Mouse (Mus musculus) thymus, postnatal 10 days (tissue): ENCODE data around the gene Socs3.

Experiments
- DNase-seq, 2 experiments: peaks; one replicate each; pipeline ENCODE4 v3.0.0; 2021; ENCODE audit warnings: low spot score in 2 of 2

The Socs3 gene

DNA sequence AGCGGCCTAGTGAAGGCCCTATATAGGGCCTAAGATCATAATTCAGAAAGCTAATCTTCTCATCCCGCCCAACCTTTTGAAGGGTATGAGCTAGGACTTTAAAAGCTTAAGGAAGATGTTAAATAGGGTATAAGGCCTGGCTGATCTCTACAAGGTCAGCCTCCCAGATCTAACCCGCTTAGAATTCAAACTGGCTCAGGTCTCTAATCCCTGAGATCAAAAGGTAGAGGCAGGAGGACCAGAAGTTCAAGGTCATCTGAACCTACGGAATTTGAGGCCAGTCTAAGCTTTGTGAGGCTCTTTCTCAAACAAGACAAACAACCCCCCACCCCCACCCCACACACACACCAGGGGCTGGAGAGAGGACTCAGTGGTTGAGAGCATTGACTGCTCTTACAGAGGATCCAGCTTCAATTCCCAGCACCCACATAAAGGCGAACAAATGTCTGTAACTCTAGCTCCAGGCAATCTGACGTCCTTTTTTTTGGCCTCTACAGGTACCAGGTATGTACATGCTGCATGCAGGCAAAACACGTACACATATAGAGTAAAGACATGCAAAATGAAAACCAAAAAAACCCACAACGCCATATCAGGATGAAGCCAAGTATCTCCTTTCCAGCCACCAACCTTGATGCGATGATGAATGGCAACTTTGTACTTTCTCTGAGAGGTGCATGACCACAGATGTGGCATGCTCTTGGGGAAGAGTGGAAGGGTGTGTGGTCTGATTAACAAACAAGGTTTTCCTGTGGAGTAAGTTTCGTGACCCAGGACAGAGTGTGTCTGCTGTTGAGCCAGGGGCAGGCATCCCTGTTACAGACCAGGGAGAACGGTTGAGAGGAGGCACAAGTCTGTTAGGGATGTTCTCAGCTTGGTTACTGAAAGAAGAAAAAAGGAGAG lies 3.1 kb upstream of the Socs3 start:
- DNase-seq, result no peak

DNA sequence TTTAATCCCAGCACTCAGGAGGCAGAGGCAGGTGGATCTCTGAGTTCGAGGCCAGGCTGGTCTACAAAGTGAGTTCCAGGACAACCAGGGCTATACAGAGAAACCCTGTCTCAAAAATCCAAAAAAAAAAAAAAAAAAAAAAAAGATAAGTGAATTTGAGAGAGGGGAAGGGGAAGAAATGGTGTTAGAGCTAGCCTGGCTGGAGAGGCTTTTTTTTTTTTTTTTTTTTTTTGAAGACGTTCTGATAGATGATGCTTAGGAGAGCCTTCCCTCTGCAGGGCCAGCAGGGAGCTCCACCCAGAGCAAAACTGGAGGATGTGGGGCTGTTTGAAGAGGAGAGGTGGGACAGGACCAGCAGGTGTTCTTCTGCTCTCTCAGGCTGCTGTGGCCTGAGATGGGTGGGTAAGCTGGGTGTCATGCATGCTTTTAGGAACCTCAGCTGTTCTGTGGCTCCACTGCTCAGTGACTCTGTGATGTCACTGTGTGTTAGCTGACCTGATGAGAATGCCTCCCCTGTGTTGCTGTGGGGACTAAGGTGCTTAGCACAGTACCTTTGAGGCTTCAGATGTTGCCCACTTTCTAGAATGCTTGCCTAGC lies 1.9 kb upstream of the Socs3 start:
- DNase-seq, result peak; percentile 46 to 60

DNA sequence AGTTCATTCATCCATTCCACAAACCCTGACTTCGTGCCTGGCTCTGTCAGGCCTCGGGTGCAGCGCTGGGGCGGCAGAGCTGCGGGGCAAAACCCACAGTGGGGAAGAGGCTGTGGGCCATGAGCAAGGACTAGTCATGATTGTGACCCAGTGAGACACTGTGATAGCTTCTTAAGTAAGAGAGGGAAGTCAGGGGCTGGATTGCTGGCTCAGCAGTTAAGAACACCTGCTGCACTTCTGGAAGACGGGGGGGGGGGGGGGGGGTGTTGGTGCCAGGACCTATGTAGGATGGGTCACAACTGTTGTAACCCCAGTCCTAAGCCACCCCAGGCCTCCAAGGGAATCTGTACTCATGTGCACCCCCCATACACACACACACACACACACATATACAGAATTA lies 1.3 kb upstream of the Socs3 start:
- no peak for DNase-seq

DNA sequence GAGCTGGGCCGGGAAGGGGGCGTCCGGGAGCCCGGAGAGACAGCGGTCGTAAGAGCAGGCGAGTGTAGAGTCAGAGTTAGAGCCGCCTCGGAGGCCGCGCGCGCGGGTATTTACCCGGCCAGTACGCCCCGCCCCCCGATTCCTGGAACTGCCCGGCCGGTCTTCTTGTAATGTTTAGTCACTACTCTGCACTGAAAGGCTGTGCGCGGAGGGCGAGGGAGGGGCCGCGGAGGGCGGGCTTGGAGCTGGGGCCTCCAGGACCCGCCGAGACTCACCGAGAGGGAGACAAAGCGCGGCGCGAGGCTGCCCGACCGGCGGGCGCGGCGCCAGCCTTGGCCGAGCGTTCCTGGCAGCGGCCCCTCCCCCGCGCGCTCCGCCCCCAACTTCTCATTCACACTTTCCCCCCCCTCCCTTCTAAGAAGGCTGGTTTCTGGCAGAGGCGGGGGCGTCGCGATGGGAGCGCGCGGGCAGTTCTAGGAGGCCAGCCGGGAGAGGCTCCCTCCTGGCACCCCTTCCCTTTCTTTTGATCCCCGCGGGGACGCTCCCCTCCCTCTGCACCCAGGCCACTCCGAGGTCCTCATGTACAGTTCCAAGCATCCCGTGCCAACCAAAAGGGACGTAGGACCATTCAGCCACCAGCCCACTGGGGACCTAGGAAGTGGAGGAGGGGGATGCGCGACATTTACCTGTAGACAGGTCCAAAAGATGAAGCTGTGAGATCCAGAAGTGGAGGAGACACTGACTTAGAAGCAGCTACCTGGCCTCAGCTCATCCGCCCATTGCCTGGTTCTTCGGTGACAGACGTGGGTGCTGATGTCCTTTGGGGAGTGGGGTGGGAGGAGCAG lies 525 bp downstream of the Socs3 start:
- DNase-seq, result peak; percentile 72 to 76

DNA sequence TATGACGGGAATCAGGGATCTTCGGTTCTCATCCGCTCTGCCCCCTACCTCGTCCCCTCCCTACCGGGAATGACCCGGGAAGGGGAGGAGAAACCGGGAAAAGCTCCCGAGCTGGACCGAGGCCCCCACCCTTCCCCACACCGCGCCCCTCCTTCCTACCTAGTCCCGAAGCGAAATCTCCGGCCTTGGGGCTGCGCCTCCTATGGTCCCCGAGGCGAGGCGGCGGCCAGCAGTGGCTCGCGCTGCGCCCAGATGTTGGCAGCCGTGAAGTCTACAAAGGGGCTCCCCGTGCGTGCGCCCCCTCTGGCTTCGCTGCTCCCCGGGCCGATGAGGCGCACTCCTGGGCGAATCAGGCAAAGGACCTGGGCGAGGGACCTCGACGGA lies 1.1 kb downstream of the Socs3 start:
- peak; percentile 63 to 76 for DNase-seq

DNA sequence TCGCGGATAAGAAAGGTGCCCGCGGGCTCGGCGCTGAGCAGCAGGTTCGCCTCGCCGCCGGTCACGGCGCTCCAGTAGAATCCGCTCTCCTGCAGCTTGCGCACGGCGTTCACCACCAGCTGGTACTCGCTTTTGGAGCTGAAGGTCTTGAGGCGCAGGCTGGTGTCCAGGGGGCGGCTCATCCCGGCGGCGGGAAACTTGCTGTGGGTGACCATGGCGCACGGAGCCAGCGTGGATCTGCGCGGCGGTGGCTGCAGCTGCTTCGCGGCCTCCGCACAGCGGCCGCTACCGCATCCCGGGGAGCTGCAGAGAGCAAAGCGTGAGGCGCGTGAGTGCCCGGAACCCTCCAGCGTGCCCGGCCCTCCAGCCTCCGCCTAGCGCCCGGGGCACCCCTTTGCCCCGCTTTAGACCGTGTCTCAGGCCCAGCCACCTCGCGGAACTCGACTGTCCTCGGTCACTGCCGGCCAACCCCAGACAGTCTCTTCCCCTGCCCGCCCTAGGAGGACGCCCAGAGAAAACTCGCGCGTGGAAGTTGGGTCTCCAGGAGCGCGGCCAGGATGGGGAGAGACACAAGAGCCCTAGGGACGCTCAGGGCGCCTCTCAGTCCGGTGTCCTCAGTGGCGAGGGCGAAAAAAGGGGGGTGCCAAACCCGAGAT lies 1.7 kb downstream of the Socs3 start:
- DNase-seq, result no peak

DNA sequence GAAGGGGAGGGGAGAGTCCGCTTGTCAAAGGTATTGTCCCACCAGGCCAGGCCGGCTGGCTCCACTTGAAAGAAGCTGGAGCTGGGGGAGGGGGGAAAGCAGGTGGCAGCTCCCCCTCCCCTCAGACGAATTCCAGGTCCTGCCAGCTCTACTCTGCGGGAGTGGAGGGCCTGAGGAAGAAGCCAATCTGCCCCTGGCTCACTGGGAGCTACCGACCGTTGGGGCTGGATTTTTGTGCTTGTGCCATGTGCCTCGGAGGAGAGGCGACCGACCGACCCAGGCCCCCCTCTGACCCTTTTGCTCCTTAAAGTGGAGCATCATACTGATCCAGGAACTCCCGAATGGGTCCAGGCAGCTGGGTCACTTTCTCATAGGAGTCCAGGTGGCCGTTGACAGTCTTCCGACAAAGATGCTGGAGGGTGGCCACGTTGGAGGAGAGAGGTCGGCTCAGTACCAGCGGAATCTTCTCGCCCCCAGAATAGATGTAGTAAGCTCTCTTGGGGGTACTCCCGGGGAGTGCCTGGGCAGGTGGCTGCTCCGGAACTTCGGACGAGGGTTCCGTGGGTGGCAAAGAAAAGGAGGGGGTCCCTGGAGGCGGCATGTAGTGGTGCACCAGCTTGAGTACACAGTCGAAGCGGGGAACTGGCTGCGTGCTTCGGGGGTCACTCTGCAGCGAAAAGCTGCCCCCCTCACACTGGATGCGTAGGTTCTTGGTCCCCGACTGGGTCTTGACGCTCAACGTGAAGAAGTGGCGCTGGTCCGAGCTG lies 2.4 kb downstream of the Socs3 start:
- DNase-seq, result no peak

DNA sequence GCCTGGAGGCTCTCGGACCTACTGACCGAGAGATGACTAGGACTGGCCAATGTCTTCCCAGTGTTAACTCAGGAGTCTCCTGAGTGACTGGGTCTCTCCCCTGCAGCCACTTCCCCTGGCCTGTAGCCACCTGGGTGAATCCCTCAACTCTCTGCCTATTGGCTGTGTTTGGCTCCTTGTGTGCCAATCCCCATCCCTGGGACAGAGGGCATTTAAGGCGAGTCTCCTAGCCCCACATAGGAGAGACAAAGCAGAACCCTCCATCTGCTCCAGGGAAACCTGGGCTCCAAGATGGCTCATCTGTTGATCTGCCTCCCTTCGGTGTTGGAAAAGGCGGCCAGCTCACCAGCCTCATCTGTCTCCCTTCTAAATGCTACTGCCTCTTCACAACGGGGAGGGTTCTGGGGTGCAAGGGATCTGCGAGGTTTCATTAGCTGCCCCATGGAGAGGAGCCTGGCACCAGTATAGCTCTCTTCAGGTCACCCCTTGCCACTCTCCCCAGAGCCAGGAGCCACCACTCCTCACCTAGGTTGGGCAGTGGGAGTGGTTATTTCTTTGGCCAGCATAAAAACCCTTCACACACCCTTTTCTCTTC lies 3.2 kb downstream of the Socs3 start:
- no peak for DNase-seq

DNA sequence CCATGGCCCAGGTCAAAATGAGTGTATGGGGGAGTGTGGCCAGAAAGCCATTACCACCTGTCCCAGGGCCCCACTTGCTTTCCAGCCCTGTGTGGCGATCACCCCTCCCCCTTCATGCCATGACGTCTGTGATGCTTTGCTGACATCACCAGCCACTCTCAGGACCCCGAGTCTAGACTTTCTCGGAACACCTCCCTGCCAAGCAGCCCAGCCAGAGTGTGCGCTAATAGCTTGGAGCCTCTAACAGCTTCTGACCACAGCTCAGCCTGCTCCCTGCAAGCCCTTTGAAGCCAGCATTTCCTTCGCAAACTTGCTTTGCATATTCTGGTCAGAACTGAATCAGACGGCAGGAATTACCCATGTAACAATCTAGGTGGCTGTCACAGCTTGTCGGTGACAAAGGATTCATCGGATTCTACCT lies 4.3 kb downstream of the Socs3 start:
- no peak for DNase-seq

DNA sequence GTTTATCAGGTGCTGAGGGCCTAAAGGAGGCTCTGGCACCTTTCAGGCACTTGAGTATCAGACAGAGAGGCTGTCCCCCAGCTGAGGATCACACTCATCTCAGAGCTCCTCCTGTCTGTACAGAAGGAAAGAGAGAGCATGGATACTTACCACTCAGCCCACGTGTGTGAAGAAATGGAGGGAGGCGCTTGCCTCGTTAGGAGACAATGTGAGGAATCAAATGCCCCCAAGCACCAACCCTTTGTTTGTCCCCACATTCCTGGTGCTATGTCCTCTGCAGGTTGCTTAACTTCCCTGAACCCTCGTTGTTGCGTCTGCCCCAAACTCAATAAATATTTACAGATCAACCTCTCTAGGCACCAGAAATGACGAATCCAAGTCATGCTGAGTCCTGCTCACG lies 4.8 kb downstream of the Socs3 start:
- no peak for DNase-seq

DNA sequence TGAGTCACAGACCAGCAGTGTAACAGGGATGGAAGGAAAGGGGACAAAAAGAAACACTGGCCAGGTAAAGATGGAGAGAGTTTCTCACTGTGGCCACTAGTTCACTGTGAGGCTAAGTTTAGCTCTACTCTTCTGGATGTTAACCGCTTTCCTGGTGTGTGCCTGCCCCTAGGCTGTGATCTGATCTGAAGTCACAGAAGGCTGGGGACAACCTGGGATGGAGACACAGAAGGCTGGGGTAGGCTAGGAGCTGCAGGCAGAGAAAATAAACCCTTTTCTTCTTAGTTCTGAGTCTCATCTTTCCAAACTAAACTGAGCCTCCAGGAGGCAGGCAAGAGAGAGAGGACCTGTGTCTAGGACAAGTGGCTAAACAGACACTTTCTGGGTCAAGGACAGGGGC lies 5.6 kb downstream of the Socs3 start:
- no peak for DNase-seq

DNA sequence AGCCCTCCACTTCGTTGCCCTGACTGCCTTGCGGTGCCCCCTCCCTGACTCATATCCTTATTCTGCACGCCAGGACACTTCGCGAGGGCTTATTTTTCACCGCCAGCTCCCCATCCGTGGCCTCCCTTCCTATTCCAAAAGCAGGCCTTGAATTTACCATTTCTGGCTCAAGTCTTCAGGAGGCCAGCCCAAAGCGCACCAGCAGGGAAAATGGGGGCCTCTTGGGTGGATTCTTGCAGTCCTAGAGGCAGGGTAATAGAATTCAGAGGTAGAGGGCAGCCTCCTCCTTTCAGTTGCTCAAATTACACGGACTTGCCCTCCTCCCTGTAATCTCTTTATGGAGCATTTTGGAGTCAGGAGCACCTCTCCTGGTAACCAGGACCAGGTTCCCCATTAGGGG lies 6.0 kb downstream of the Socs3 start:
- DNase-seq, result no peak

DNA sequence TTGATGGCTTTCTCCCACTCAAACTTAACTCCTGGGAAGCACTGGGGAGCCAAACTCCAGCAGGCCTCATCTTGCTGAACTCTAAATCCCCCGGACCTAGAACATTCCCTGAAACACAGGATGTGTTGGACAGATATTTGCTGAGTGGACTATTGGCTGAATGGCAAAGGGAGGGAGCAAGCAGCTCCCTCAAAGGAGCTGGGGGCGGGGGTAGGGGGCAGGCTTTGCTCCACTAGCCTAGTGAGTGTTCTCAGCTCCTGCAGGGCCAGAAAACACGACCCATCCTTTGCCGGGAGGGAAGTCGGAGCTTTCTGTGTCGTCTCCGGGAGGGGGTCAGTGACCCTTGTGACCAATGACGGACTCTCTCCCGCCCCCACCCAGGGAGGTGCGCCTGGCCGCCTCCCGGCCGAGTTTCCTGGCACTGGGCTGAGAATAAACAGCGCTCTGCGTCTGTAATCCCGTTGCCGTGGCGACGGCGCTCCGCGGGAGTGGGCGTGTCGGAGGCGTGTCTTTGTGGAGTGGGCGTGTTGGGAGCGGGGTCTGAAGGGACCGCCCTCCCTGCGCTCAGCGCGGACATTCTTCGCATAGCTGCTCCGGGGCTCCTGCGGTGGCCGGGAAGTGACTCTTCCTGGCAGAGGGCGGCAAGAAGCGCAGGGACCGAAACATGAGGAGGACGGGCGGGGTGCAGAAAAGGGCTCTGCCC lies 6.6 kb downstream of the Socs3 start:
- DNase-seq, result peak; percentile 97 to 98

DNA sequence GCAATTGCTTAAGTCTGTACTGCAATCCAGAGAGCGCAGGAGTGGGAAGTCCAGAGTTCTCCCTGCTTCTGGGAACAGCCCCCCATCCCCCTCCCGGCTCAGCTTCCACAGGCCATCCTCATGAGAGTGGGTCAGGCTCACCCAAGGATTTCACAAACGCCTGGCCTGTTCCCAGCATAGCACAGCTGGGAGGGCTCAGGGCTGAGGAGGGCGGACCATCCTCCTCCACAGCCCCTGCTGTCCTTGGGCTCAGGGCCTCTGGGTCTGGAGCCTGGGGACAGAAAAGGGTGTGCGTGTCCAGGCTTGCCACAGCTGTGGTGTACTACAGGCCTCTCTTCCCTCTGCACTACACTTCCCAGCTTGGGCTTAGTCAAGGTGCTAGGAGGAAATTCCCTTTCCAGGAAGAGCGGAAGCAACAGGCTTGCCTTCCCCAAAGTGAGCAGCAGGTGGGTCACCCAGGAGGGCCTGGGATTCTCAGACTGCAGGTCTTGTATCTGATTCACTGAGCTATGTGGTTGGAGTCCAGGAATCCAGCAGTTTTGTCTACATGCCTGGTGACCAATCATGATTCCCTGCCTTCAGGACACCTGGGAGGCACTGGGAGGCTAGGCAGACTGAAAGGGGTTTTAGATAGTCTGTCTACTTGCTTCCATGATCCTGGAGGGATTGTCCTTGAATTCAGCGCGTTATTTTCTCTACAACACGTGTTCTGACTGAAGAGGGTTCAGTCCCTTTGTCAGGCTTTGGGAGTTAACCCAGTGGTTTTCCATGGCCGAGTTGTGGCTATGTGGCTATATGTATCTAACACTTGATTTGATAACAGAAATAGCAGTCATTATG lies 7.4 kb downstream of the Socs3 start:
- no peak for DNase-seq

DNA sequence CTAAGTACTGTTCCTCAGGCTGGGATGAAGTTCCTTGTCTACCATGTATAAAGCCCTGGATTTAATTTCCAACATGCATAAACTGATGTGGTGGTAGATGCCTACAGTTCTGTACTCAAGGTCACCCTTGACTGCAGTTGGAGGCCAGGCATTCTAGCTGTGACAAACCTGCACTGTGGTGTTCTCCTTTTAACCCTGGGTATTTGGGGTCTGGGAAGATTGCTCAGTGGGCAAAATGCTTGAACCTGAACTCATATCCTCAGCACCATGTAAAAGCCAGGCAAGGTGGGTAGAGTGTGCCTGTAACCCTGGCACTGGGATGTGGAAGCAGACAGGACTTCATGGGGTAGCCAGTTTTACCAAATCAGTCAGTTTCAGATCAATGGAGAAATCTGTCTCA lies 9.2 kb downstream of the Socs3 start:
- DNase-seq, result no peak

DNA sequence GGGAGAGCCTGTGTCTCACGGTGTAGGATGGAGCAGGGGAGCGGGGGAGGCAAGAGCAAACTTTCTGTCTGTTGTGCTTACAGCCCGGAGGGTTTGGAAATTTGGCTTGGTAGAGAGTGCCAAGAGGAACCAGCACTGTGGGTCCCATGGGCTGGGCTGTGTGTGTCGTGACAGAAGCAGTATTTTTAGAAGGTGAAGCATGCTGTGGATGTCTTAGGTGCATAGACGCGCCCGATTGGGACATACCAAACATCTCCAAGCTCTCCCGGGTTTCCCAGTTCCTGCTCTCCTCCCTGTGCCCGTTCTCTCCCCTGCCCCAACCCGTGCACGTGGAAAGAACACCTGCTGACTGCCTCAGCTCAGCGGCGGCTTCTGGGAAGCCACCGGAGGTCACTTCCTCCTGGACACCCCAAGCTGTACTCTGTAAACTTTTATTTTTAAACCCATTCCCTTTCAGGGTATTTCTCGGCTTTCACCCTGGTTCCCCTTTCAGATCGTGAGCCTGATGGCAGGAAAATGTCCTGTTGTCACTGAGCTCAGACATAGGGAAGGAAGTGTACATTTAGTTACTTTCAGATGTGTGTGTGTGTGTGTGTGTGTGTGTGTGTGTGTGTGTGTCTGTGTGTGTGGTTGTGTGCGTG lies 10.0 kb downstream of the Socs3 start:
- DNase-seq, result no peak

DNA sequence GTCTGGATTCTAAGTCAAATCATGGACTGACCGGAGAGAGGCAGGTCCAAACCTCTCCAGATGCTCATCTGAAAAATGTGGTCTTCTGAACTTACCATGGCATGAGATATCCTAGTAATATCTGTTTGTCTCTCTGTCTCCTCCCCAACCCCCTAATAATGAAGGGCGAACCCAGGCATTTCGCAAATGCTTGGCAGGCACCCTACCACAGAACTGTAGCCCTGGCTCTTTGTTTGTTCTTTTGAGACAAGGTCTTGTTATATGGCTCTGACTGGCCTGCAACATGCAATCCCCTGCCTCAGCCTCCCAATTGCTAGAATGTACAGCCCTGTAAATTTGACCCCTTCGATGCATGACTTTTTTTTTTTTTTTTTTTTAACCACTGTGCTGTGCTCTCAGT lies 10.7 kb downstream of the Socs3 start:
- DNase-seq, result no peak

DNA sequence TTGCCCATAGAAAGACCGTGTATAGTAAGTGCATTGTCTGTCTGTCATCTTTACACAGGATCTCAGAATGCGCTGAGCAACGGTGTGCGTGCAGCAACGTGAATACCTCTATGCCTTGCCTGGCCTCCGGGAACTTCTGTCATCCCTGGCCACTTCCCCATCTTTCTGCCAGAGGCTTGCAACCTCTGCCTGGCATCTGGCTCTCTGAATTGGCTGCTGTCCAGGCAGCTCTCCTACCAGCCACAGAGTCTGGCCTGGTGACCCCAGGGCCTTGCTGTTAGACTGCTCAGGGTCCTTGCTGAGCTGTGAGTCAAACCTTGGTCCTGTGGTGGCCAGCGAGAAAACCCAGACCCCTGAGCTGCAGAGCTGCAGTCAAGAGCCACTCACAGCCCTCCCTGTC lies 11.7 kb downstream of the Socs3 start:
- no peak for DNase-seq

DNA sequence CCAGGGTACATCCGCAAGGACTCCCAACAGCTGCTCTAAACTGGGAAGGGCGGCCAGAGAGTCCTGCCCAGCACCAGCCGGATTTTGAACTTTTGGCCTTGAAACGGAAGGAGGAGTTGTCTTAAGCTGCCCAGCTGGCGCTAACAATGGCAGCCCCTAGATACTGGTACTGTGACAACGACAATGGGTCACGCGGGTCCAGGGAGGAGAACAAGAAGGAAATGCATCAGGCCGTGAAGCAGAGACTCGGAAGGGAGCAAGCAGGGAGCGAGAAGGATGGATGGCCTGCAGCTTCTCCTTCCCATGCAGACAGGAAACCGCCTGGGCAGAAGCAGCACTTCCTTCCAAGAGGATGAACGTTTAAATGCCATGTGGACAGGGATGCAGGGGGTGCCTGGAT lies 14.2 kb downstream of the Socs3 start:
- DNase-seq, result no peak
